Mouse (Mus musculus): ENCODE data around the gene Col28a1. TPM values are rescaled to one million over a fixed set of nuclear protein-coding genes. Genes with fewer than 3 reads are reported as not detected.
A peak's percentile ranks its signal among the peaks of the same experiment; 100 is the strongest.
"Not testable (repeated sequence)": the region's sequence is repeated elsewhere in the genome, so short reads cannot be mapped to it uniquely, and the experiment has no call there.

Col28a1 gene
- total RNA-seq, 2 experiments from 2014 or later, result 1.1 to 1.5 TPM

GRCm38 (mm10) chr6:8059199-8059598 is 133.2 kb downstream of the Col28a1 start:
- no peak for DNase-seq (ENCODE audit: extremely low spot score in 1 of 2, low spot score in 2 of 2)
- intact Hi-C loops (cut with DNase I), result no loop called here

DNA sequence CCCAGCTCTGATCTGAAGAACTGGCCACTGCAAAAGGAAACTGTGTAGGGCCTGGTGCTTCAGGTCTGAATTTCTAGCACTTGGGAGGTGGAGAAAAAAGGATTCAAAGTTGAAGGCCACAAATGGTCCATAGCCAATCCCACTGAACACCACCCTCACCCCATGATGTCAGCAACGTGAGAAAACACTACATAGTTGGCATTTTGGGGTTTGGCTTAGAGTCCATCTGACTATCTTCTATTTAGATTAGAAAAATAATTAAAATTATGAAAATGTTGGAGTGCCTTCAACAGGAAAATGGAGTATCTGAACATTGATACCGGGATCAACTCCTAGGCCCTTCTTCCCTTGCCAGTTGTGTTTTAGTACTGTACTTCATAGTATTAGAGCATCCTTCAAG is 144.2 kb downstream of the Col28a1 start:
- no peak for DNase-seq (ENCODE audit: extremely low spot score in 1 of 2, low spot score in 2 of 2)
- intact Hi-C loops (cut with DNase I), result loop anchor here (10.0 kb wide), 1 partner anchor 193 kb away; no protein-coding TSS in a partner anchor

- intact Hi-C loops (cut with DNase I), result loop anchor here (10.0 kb wide), 1 partner anchor 192 kb away; no protein-coding TSS in a partner anchor
- DNase-seq (ENCODE audit: extremely low spot score in 1 of 2, low spot score in 2 of 2), result no peak
Observed at GRCm38 (mm10) chr6:8046446-8046845, 146.0 kb downstream of the Col28a1 start.

- intact Hi-C loops (cut with DNase I), result loop anchor here (10.0 kb wide), 1 partner anchor 191 kb away; no protein-coding TSS in a partner anchor
- DNase-seq (ENCODE audit: extremely low spot score in 1 of 2, low spot score in 2 of 2), result no peak
Observed at GRCm38 (mm10) chr6:8045825-8046224, 146.6 kb downstream of the Col28a1 start.

GRCm38 (mm10) chr6:8028711-8029110 is 163.7 kb downstream of the Col28a1 start:
- DNase-seq (ENCODE audit: extremely low spot score in 1 of 2, low spot score in 2 of 2), result no peak
- intact Hi-C loops (cut with DNase I), result no loop called here

GRCm38 (mm10) chr6:8025332-8026129 is 166.9 kb downstream of the Col28a1 start:
- intact Hi-C loops (cut with DNase I), result no loop called here
- no peak for DNase-seq (ENCODE audit: extremely low spot score in 1 of 2, low spot score in 2 of 2)

DNA sequence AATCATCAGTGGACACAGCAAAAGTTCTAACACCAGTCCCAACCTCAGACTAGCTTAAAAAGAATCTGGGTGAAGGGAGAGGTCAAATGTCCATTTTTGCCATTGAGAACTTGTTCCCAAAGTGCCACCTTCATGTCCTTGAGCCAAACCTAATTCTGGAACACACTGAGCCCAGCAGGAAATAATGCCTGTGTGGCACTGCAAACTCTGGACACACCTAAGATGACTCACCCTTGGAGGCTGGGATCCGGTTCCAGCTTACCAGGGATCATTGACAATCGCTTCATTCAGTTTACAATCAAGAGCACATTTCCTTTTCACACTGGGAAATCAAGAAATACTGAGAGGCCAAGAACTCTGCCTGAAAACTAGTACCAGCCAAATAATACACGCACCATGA is 168.9 kb downstream of the Col28a1 start:
- intact Hi-C loops (cut with DNase I), result no loop called here

DNA sequence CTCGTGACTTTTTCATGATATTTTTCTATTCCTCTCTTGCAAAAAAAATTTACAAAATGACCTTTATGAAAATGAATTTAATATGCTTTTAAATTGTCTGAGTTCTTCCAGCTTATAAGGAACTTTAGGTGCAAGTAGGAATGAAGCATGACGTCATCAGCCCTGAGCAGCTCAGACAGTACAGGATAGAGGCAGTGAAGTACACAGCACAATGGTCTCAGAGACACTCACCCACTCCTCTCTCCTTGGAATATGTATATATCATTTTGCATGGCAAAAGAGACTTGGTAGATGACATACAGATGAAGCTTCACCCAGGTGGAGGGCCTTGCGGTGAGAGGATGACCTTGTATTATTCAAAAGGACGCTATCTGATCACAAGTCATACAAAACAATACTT is 197.7 kb downstream of the Col28a1 start:
- DNase-seq (ENCODE audit: extremely low spot score in 1 of 2, low spot score in 2 of 2), result no peak
- intact Hi-C loops (cut with DNase I), result no loop called here

More for the DNA sequence above, 168.9 kb downstream of the Col28a1 start:
- DNase-seq (ENCODE audit: extremely low spot score in 1 of 2, low spot score in 2 of 2), result no peak

- intact Hi-C loops (cut with DNase I), result no loop called here
- DNase-seq (ENCODE audit: extremely low spot score in 1 of 2, low spot score in 2 of 2), result peak in 1 of 2 experiments; percentile 61
Observed at GRCm38 (mm10) chr6:7983646-7983979, 208.8 kb downstream of the Col28a1 start.

DNA sequence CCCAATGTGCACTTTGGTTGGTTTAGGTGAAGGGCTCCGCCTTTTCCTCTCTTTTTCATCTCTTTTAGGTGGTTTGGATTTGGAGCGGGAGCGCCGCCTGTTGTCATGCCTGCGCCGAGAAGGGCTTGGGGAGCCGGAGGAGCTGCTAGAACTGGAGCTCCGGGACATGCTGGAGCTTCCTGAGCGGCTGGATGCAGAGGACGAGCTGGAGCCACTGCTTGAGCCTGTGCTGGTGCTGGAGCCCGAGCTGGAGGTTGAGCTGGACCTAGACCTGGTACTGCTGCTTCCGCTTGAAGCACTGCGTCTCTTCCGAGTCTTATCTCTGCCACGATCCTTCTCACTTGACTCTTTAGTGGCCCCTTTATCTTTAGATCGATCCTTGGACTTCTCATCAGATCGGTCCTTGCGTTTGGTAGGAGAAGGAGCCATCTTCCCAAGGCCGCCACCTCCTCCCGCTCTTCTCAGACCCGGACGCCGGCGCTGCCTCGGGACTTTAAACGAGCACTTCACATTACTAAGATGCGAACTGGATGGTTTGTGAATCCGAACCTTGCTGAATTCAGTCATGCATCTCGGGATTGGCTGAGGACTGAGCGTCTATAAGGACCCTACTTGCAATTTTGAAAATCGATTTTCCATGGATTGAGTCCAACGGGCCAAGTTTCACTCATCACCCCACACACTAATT is 209.3 kb downstream of the Col28a1 start:
- intact Hi-C loops (cut with DNase I); DNase-seq (ENCODE audit: extremely low spot score in 1 of 2, low spot score in 2 of 2): not testable (repeated sequence)

GRCm38 (mm10) chr6:7971020-7971760 is 221.2 kb downstream of the Col28a1 start:
- DNase-seq (ENCODE audit: extremely low spot score in 1 of 2, low spot score in 2 of 2), result no peak
- intact Hi-C loops (cut with DNase I), result no loop called here

DNA sequence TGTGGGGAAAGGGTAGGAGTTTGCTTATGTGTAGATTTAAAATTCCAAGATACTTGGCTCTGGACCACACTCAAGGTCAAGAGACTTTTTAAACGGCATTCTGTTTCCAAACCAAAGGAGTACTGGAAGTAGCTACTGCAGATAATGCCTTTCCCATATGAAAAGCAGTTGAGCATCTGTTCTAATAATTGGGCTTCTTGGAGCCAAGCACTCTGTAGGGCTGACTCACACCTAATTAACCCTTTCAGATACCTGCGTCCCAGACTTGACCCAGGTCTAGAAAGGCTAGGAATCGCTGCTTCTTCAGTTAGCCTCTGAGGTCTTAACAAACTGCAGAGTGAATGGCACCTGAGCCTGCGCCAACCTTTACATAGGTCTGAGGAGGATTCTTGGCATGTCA is 223.0 kb downstream of the Col28a1 start:
- no peak for DNase-seq (ENCODE audit: extremely low spot score in 1 of 2, low spot score in 2 of 2)
- intact Hi-C loops (cut with DNase I), result no loop called here

DNA sequence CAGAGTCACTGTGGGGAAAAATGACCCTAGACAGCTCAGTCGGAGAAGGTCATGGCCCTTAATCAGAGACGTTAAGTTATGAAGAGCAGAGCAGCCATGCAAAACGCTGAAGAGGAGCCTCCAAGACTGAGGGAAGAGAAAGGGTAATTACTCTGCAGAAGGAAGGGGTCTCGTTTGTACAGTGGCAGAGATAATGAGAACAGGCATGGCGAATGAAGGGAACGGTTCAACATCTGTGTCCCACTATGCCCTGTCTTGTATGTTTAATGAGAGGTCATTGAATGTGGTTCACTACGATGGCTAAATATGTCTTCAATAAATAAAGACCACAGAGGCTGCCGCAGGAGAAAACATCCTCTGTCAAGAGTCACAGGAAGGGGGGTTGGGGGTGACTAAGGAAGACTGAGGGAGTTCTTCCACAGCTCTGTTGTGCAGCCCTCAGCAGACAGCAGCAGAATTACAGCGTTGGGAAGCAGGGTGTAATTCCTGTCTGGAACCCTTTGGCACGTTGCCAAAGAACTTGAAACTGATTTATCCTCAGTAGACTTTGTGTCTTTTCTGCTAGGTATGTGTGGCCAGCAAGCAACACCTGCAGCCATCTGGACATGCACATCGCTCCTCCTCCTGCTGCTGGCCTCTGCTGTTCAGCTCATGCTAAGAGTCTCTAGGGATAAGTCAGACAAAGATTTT is 226.4 kb downstream of the Col28a1 start:
- DNase-seq (ENCODE audit: extremely low spot score in 1 of 2, low spot score in 2 of 2), result no peak
- intact Hi-C loops (cut with DNase I), result no loop called here

DNA sequence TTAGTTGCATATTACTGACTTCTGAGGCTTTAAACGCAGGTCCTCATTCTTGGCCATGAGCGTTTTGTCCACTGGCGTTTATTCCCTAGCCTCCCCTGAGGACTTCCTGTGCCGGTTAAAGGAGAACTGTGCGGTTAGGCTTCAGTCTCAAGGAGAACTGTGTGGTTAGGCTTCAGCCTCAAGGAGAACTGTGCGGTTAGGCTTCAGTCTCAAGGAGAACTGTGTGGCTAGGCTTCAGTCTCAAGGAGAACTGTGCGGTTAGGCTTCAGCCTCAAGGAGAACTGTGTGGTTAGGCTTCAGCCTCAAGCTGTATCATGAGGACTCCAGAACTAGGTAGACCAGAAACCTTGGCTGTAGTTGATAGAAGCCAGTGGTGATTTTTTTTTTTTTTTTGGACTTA is 229.7 kb downstream of the Col28a1 start:
- no peak for DNase-seq (ENCODE audit: extremely low spot score in 1 of 2, low spot score in 2 of 2)
- intact Hi-C loops (cut with DNase I), result no loop called here

DNA sequence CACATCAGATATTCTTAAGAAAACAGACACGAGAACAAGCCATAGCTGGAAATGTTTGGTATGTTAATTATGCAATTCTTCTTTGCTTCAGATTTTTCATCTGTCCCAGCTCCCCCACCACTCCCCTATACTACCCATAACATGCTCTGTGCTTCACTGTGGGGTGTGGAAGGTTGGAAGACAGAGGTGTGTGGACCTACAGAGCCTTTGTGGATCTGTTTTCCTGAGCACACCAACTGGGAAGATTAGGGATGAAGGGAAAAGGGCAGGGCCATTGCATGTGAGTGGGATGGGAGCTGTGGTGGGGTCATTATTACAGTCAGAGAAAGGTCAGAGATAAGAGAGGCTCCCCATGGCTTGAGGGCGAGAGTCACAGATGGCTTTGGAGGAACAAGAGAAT is 240.2 kb downstream of the Col28a1 start:
- intact Hi-C loops (cut with DNase I), result no loop called here
- no peak for DNase-seq (ENCODE audit: extremely low spot score in 1 of 2, low spot score in 2 of 2)

DNA sequence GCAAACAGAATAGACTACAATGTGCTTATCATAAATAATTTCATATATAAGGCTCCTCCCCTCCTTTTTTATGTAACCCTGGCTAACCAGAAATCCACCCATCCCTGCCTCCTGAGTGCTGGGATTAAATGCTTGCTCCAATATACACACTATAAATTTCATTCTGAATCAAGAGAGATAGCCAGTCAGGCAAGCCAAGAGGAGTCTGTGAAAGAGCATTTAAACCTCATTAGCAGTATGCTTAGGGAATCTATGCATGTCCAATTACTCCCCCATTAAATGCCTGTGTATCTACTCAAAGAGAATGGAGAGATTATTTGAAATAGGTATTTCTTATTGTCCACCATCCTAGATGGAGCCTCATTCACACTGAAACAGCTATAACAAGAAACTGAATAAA is 240.6 kb downstream of the Col28a1 start:
- intact Hi-C loops (cut with DNase I), result no loop called here
- no peak for DNase-seq (ENCODE audit: extremely low spot score in 1 of 2, low spot score in 2 of 2)
